Mouse (Mus musculus): ENCODE data around the gene Arhgap35. TPM values are rescaled to one million over a fixed set of nuclear protein-coding genes. Genes with fewer than 3 reads are reported as not detected.

Arhgap35 gene
- total RNA-seq, 2 experiments from 2014 or later = 6.6 to 10.9 TPM

DNA sequence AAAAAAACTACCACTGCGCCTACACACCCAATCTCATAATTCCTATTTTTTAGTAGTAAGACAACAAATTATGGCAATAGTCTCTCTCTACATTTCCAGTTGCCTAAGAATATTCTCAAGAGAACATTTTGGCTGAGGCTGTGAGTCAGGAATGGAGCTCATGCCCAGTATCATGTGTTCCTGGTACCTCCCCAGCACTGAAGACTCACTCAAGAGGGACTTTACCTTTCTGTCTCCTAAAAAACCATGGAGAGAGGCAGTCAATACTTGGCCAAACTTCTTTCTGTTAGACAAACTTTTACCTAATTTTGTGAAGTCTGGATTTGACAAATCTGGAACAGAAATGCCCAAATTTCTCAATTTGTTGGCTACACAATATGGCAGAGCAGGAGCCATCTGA is 6.7 kb downstream of the Arhgap35 start:
- no peak for ATAC-seq (replicated peaks; ENCODE audit: poor library complexity, severe bottlenecking)

DNA sequence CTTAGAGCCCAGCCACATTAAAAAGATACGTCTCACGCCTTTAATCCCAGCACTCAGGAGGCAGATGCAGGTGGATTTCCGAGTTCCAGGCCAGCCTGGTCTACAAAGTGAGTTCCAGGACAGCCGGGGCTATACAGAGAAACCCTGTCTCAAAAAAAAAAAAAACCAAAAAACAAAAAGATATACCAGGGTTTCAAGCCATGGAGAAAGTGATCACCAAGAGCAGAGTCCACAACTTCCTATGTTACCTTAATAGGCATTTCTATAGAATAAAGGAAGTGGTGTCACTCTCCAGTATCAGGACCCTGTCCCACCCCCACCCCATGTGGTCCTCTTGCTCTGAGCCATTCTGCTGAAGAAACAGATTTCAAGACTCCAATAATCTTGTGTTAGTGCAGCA is 8.0 kb downstream of the Arhgap35 start:
- peak; percentile 46; the same call in 1 of the 2 replicates for ATAC-seq (replicated peaks; ENCODE audit: poor library complexity, severe bottlenecking)

DNA sequence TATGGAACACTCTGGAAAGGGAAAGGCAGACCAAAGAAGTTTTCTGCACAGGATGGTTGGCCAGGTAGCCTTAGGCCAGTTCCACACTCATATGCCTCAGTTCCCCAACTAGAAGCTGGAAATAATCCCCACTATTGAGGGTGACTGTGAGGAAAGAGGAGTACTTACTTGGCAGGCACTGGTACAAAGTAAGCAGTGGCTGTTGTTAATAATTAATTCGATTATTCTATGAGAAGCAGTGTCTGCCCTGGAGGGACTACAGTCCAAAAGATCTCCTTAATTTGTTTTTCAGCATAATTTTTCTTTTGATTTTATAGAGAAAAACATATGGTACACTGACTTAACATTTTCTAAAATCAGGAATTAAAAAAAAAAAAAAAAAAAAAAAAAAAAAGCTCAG is 10.7 kb downstream of the Arhgap35 start:
- no peak for ATAC-seq (replicated peaks; ENCODE audit: poor library complexity, severe bottlenecking)

DNA sequence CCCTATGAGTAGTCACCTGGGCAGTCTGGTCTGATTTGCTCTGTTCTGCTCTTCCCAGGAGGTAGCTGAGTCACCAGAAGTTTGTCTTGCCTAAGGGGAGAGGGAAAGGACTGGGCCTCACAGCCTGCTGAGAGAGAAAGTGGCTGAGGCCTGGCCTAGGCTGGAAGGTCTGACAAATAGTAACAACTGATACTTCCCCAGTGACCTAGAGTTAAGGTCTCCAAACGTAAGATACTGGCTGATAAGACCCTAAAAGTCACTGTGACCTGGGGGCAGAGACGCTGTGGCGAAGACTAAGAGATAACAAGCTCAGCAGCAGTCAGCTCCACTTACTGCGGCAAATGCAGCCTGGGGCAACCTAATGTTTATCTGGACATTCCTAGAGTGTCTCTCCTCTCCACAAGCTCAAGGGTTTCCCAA is 13.1 kb downstream of the Arhgap35 start:
- ATAC-seq (replicated peaks; ENCODE audit: poor library complexity, severe bottlenecking) = no peak

DNA sequence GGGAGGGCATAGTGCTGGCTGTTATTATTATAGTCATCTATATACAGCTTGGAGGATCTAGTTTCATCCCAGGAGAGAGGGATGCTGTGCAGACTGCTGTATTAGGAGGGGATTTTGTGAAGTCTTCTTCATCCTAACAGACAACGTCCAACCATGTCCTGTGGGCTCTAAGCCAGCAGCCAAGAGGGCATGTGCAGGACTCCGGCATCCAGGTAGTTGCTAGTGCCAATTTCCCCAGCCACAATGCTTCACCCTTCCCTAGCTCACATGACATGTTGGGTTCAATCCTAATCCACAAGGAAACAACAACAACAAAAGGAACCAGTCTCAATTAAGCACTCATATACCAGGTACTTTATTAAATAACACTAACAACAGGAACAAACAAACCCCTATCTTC is 15.8 kb downstream of the Arhgap35 start:
- no peak for ATAC-seq (replicated peaks; ENCODE audit: poor library complexity, severe bottlenecking)

DNA sequence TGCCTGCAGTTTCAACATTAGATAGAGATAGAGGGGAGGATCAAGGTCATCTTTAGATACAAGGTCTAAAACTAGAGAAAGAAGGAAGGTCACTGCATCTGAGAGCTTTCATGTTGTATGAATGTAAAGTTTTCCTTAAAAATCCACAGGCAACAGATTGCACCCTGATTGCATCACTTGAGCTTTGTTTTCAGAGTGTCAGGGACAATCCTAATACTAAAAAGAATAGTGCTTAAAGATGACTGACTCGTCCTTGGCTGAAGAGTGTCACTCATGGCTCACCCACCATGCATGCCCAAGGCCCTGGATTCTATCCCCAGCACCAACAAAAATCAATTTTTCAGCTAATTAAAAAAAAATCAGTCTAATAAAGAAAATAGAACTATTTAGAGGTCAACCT is 23.5 kb downstream of the Arhgap35 start:
- no peak for ATAC-seq (replicated peaks; ENCODE audit: poor library complexity, severe bottlenecking)

DNA sequence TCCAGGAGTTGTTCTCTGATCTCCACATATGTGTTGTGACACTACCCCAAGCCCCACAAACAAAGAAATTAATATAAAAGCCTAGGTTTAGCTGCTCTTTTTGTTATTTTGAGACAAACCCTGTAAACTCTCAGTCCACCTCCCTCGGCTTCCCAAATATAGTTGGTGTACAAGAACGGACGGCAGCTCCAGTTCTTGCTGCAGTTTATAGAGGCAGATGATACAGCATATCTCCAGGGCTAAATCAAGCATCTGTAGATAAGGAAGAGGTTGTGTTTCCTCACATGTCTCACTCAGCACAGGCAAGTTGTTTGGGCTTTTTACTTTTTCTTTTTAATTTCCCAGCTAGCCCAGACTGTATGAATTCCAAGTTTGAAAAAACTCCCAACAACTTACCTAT is 27.1 kb downstream of the Arhgap35 start:
- ATAC-seq (replicated peaks; ENCODE audit: poor library complexity, severe bottlenecking) = no peak

DNA sequence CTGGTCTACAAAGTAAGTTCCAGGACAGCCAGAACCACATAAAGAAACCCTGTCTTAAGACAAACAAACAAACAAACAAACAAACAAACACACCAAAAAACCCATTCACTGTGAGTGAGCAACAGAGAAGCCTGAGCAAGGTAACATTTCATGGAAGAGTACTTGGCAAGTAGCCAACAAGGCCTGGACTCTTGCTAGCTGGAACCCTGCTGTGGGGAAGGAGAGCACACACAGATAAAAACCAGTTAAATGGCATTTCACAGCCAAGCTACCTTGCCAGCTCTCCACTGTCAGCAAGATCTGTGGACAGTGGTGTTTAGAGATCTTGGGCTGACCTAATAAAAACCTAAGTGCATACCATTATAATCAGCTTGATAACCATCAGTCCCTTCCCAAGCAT is 30.4 kb downstream of the Arhgap35 start:
- ATAC-seq (replicated peaks; ENCODE audit: poor library complexity, severe bottlenecking) = no peak

DNA sequence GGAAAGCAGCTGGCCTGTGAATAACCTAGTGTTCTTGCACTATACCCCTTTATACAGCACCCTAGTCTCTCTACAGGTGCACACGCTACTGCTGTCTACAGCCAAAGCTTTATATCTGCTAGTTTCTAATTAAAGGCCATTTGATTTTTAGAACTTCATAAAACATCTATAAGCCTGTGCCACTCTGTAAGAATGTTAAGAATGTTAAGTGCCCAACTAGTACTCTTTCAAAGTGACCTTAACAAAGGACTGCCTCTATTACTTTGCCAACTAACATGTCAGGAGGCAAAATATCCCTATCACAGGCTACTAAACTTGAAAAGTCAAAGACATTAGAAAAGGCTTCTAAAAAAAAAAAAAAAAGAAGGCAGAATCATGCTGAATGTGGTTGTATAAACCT is 31.0 kb downstream of the Arhgap35 start:
- no peak for ATAC-seq (replicated peaks; ENCODE audit: poor library complexity, severe bottlenecking)

DNA sequence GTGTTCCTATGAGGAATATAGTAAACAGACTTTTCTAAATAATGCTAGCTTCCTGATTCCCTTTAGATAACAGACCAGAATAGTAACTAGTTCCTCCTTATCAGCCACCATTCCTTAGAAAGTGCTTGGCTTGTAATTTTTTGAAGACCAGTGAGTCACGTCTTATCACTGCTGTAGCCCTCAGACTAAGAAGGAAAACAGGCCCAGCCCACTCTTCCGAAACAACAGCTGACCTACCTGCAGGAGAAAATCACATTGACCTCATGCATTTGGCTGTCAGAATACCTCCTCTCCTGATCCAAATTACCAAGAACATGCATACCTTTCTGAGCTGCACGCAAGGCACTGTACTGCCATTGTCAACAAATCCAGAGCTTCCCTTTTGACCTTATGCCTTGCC is 32.5 kb downstream of the Arhgap35 start:
- no peak for ATAC-seq (replicated peaks; ENCODE audit: poor library complexity, severe bottlenecking)

DNA sequence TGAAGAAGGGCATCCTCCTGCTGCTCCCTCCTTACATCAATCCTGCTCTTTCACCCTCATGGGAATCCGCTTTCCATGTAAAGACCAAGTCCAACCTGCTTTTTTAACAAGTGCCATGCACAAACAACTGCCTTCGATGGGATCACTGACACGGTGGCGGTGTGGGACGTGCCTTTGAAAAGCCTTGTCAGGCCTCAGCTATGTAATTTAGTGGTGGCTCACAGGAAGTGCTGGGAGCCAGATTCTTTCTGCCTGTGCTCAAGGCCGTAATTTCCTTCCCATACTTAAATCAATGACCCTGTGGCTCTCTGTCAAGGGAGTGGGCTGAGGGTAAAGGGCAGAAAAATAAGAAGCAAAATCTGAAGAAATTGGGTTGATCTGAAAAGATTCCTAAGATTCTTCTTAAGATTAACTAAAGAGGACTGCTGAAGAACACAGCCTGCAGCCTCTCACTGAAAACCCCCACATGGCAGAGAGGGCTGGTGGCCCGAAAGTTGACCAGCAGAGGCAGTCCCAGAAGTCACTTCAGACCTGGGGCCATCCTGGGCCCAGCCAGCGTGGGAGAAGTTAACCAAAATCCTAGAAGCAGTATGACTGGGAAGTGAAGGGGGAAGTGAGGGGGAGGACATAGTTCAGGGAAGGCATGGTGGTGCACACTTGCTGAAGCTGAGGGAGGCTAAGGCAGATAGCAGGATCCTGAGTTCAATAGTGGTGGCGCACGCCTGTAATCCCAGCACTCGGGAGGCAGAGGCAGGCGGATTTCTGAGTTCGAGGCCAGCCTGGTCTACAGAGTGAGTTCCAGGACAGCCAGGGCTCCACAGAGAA is 33.3 kb downstream of the Arhgap35 start:
- ATAC-seq (replicated peaks; ENCODE audit: poor library complexity, severe bottlenecking) = peak; percentile 52

DNA sequence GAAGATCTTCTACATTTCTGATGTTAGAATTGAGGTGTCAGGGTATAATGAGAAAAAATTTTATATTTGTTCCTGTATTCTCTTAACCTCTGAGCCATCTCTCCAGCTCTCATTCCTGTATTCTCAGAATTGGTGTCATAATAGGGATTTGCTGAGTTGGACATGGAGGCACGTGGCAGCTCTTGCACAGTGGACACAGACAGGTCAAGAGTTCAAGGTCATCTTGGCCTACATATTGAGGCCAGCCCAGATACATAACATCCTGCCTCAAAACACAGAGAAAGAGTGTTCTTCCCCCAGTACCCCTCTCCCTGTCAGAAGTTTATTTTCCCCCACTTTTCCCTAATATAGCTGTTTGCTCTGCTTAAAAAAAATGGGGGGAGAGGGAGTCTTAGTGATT is 38.1 kb downstream of the Arhgap35 start:
- ATAC-seq (replicated peaks; ENCODE audit: poor library complexity, severe bottlenecking) = no peak

DNA sequence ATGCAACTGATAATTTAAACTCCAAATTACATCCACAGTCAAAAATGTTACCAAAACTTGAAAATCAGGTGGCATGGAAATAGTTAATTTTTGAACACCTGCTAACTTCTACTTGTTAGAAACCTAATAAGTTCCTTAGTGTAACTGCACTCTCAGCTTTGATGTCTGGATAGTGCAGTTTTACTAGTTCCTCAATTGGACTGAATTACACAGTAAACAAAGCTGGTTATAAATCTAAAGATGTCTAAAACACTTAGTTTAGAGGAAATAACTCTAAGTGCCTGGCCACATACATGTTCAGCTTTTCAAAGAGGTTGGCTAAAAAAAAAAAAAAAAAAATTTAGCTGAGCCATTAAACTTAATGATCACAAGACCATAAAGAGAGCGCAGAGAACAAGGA is 43.6 kb downstream of the Arhgap35 start:
- no peak for ATAC-seq (replicated peaks; ENCODE audit: poor library complexity, severe bottlenecking)

DNA sequence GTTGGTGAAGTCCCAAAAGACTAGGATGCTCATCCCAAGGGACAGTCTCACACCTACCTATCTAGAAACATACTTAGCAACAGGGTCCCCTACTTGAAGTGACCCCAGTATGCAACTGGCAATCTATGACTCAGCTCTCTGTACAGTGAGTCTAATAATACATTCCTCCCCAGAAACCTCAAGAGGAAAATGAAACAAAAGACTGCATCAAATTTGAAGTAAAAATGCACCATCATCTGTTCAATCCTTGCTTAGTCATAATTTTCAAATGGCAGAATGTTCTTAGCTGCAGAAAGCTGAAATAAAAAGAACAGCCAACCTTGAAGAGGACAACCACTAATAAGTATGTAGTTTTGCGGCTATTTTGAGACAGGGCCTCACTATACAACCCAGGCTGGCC is 44.1 kb downstream of the Arhgap35 start:
- ATAC-seq (replicated peaks; ENCODE audit: poor library complexity, severe bottlenecking) = no peak

DNA sequence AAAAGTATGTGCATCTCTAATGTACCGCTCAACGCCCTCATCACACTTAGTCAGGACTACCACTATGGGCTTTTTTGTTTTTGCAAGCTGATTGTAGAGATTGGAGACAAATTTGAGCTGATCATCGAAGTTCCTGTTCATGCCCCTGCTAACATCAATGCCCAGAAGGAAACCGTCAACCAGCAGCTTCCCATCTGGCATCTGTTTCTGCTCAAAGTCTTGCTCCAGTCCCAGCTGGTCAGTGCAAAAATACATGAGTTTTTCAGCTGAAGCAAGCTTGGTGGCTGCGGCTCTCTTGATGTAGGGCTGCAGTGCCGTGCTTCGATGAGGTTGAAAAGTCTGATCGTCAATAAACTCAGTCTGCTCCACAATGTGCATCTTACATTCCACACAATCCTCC is 50.3 kb downstream of the Arhgap35 start:
- no peak for ATAC-seq (replicated peaks; ENCODE audit: poor library complexity, severe bottlenecking)

DNA sequence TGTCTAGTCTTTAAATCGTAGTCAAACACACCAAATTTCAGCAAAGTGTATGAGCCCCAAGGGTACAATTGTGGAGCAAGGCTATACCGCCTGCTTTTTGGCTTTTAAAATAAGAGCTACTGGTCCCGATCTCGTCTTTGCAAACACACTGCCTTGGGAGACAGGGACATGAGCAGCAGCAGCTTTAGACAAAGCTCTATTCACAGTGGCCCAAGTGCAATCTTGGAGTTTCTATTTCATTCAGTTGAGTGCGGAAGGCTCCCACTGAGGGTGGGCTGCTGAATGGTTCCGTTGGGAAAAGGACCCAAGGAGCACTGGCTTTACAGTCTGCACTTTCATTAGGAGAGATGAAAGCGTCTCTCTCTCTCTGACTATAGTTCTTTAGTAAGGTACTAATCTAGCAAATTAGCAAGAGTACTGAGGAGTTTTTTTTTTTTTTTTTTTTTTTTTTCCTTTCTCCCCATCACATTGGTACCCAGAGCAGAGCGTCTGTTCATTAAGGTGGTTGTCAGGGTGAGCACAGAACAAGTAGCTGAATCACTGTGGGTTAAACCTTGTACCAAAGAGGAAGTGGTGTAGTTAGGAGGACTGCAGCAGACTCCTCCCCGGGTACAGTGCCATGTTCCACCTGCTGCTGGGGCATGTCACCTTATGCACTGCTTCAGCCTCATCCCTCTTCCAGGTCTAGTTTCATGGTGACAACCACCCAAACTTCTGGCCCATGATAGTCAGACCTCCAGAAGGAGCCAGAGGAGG is 56.8 kb downstream of the Arhgap35 start:
- peak; percentile 61 for ATAC-seq (replicated peaks; ENCODE audit: poor library complexity, severe bottlenecking)

DNA sequence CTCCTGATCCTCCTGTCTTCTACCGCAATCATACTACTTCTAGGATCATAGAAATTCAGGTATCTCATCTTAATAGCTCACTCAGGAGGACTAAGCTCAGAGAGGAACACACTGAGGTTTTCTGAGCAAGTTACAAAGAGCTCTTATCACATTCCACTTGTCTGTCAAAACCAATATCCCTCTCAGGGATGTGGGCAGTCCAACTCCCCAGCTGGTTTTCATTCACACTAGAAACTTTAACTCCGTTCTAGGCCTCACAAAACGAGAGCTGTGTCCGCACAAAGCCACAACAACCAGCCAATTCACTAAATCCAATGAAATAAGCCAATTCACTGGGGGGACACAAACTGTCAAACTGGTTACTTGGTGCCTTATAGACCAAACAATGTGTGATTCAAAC is 57.5 kb downstream of the Arhgap35 start:
- no peak for ATAC-seq (replicated peaks; ENCODE audit: poor library complexity, severe bottlenecking)

DNA sequence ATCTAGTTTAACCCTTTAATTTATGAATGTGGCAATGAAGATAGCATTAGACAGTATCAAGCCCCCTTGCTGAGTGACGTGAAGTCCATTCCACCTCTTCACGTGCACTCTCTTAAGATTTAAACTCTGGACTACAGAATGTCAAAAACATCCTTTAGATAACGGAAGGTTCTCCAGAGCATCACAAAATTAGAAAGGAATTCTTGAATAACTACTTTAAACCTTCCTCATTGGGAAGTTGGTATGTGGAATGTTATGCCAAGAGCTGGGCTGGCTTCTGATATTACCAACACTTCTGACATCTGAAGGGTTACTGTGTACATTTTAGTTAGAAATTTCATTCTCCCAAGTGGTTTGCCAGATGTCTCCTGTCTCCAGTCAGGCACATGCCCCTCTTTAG is 60.6 kb downstream of the Arhgap35 start:
- no peak for ATAC-seq (replicated peaks; ENCODE audit: poor library complexity, severe bottlenecking)

DNA sequence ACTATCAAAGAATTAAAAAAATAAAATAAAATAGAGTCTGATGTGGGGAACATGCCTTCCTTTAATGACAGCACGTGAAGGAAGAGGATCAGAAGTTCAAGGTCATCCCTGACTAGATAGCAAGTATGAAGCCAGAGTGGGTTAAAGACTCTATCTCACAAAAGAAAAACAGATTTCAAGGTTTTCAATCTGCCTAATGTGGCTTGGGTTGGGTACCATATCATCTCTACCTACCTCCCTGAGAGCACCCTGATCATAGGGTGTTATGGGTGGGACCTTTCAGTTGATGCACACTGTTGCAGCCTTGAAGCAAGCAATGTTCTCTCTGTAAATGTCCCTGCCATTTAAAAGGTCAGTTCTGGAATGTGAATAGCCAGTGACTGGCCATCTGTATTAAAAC is 63.2 kb downstream of the Arhgap35 start:
- ATAC-seq (replicated peaks; ENCODE audit: poor library complexity, severe bottlenecking) = no peak

DNA sequence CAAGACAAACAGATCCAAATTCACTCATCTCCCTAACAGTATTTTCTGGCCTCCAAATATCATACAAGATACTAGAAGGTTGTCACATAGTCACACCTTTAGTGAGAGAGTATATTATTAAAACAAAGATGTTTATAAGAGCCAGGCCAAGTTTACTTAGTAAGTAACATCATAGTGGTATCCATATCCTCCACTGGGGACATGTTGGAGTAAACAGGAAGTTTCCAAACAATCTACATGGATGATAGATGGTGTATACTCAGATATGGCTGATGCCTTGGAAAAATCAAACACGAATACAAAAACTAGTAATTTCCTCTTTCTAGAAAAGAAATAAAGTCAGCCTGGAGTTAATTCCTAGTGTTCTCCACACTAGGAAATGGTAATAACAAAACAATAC is 65.5 kb downstream of the Arhgap35 start:
- no peak for ATAC-seq (replicated peaks; ENCODE audit: poor library complexity, severe bottlenecking)

DNA sequence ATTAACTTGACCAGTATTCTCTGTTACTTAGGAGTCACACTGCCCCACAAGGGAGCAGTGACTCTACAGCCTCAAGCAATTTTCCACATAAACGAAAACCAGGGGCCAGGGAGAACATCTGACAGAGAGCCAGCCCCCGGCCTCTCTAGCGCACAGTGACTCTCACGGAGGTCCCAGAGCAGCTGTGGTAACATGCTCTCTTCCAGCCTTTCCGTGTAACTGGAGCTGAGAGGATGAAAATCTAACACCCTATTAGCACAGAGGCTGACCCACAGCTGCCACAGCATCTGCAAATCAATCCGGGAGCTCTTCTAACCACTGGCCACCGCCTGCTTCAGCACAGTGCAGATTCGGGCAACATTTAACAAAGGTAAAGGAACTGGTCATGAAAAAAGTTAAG is 70.0 kb downstream of the Arhgap35 start:
- ATAC-seq (replicated peaks; ENCODE audit: poor library complexity, severe bottlenecking) = no peak
